Mouse (Mus musculus) intestine, postnatal 0 days (tissue): ENCODE data around the gene Pnkd. TPM values are rescaled to one million over a fixed set of nuclear protein-coding genes. Genes with fewer than 3 reads are reported as not detected.

Experiments
- ATAC-seq: fragments of 200-750 bp; cut with Nextera tagmentation; 2 replicates; pipeline ENCODE4 v1.8.0; 2017; ENCODE audit warnings: mild to moderate bottlenecking, moderate TSS enrichment, moderate library complexity
- H3K27ac ChIP-seq: fragments of 300-500 bp; sonication (generic); 2 replicates; pipeline ENCODE4 v1.5.1; 2014; ENCODE audit warnings: mild to moderate bottlenecking, low read depth, low read length, moderate library complexity
- H3K27me3 ChIP-seq: fragments of 300-500 bp; sonication (generic); replicated peaks from 2 replicates; pipeline ENCODE4 v1.6.1; 2014; ENCODE audit warnings: low read length, mixed read lengths; ENCODE audit not compliant: control insufficient read depth, insufficient read depth
- H3K36me3 ChIP-seq: fragments of 300-500 bp; sonication (generic); 2 replicates; pipeline ENCODE4 v1.6.1; 2014; ENCODE audit warnings: mild to moderate bottlenecking, moderate library complexity; ENCODE audit not compliant: control insufficient read depth, insufficient read depth
- H3K4me1 ChIP-seq: fragments of 300-500 bp; sonication (generic); replicated peaks from 2 replicates; pipeline ENCODE4 v1.6.1; 2014; ENCODE audit warnings: antibody characterized with exemption, low read length, mixed read lengths; ENCODE audit not compliant: control insufficient read depth, insufficient read depth
- H3K4me2 ChIP-seq: fragments of 300-500 bp; sonication (generic); replicated peaks from 2 replicates; pipeline ENCODE4 v1.6.1; 2014; ENCODE audit warnings: low read depth, mild to moderate bottlenecking, moderate library complexity
- H3K4me3 ChIP-seq: fragments of 300-500 bp; sonication (generic); 2 replicates; pipeline ENCODE4 v1.5.1; 2014; ENCODE audit warnings: low read depth, low read length
- H3K9ac ChIP-seq: fragments of 300-500 bp; sonication (generic); 2 replicates; pipeline ENCODE4 v1.6.1; 2014; ENCODE audit warnings: mild to moderate bottlenecking, low read depth, low read length
- H3K9me3 ChIP-seq: fragments of 300-500 bp; sonication (generic); 2 replicates; pipeline ENCODE4 v1.6.1; 2016; ENCODE audit warnings: mixed run types; ENCODE audit not compliant: control insufficient read depth
- CTCF ChIP-seq: sonication (generic); IDR thresholded peaks from 2 replicates; pipeline ENCODE4 v1.5.1; 2016; ENCODE audit warnings: low read depth, mild to moderate bottlenecking, control low read depth, antibody characterized with exemption, moderate library complexity
- WGBS: fragments of 180-500 bp; shearing (Covaris S2); extraction: QIAGEN DNeasy Blood & Tissue Kit; methylation state at CpG from one replicate; pipeline ENCODE4 v1.1.7; 2014; 5-methylcytosine and 5-hydroxymethylcytosine counted together
- polyA plus RNA-seq: library from polyadenylated mRNA; unstranded; fragments of >200 nt; fragmentation: Nextera tagmentation; extraction: Ambion mirVana; gene quantifications from 2 replicates; pipeline ENCODE4 v1.2.1, GENCODE M21; 2015

Pnkd gene
- polyA plus RNA-seq, 1 experiment from 2014 or later = 107 TPM

- no peak overlapping the region for H3K4me2 ChIP-seq
- no peak overlapping the region for H3K27ac ChIP-seq
- ATAC-seq = no peak
- no peak overlapping the region for H3K4me3 ChIP-seq
- peaks cover 3% of the 10 kb centered on the region; the same call in 1 of the 2 replicates for H3K4me1 ChIP-seq
- TF ChIP-seq CTCF = no peak
- H3K9me3 ChIP-seq = no peaks in the 10 kb centered on the region
- H3K27me3 ChIP-seq = no peaks in the 10 kb centered on the region
- 70% methylated on average over 3 of the region's 3 CpGs for WGBS
- no peaks in the 10 kb centered on the region for H3K36me3 ChIP-seq
- H3K9ac ChIP-seq = no peak overlapping the region
Observed at GRCm38 (mm10) chr1:74334607-74335006, 49.9 kb downstream of the Pnkd start.

DNA sequence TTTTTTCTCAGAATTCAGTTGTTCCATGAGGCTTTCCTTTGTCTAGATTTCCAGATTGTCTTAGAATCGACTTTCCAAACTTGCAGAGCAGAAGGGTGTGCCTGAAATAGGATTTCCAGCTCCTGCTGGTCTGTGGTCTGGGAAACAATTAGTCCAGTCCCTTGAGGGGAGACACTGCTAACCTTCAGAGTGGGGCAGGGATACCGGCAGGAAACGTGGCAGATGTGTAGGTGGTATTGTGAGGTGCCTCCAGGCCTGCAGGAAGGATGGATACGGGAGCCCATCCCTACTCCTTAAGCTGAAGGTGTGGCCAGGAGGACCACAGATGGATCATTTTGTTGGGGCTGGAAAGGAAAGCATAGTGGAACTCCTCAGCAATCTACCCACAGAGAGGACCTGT, 50.3 kb downstream of the Pnkd start:
- TF ChIP-seq CTCF = no peak
- Histone ChIP-seq H3K4me2 (no peak overlapping the region), H3K9me3 (no peaks in the 10 kb centered on the region), H3K27me3 (no peaks in the 10 kb centered on the region), H3K36me3 (no peaks in the 10 kb centered on the region), H3K4me3 (no peak overlapping the region), H3K4me1 (peaks cover 3% of the 10 kb centered on the region; the same call in 1 of the 2 replicates), H3K9ac (no peak overlapping the region), H3K27ac (no peak overlapping the region)
- 71% methylated on average over 4 of the region's 4 CpGs for WGBS
- ATAC-seq = no peak

- ATAC-seq = no peak
- Histone ChIP-seq H3K4me3 (no peak overlapping the region), H3K9me3 (no peaks in the 10 kb centered on the region), H3K4me1 (peaks cover 3% of the 10 kb centered on the region; the same call in 1 of the 2 replicates), H3K27me3 (no peaks in the 10 kb centered on the region), H3K9ac (no peak overlapping the region), H3K36me3 (no peaks in the 10 kb centered on the region), H3K4me2 (no peak overlapping the region), H3K27ac (no peak overlapping the region)
- no peak for TF ChIP-seq CTCF
- WGBS = 68% methylated on average over 6 of the region's 6 CpGs
Observed at GRCm38 (mm10) chr1:74335436-74336170, 50.9 kb downstream of the Pnkd start.

- no peak for TF ChIP-seq CTCF
- H3K4me1 ChIP-seq = no peaks in the 10 kb centered on the region
- H3K36me3 ChIP-seq = no peaks in the 10 kb centered on the region
- H3K9me3 ChIP-seq = no peaks in the 10 kb centered on the region
- H3K27me3 ChIP-seq = no peaks in the 10 kb centered on the region
- 92% methylated on average over 3 of the region's 3 CpGs for WGBS
- no peak overlapping the region for H3K4me2 ChIP-seq
- no peak for ATAC-seq
- H3K27ac ChIP-seq = no peak overlapping the region
- no peak overlapping the region for H3K9ac ChIP-seq
- H3K4me3 ChIP-seq = no peak overlapping the region
Observed at GRCm38 (mm10) chr1:74337241-74337771, 52.6 kb downstream of the Pnkd start.

DNA sequence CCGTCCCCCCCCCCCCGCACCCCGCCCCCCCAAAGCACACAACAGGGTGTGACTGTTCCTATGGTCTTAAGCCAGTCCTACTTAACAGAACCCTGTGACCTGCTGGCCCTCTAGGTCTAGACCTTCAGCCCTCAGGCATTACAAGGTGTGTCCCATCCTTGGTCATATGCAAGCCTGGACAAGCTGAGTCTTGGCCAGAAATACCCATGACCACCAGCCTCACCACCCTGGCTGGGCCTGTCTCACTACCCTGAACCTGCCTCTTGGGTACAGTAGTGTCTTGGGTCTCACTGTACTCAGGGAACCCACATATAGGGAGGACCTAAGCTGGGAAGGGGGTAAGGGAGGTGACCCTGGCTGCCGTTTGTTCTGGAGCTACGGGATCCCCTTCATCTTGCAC, 53.3 kb downstream of the Pnkd start:
- ATAC-seq = no peak
- H3K9me3 ChIP-seq = no peaks in the 10 kb centered on the region
- no peak overlapping the region for H3K27ac ChIP-seq
- H3K4me3 ChIP-seq = no peak overlapping the region
- no peak for TF ChIP-seq CTCF
- H3K36me3 ChIP-seq = no peaks in the 10 kb centered on the region
- H3K9ac ChIP-seq = no peak overlapping the region
- no peaks in the 10 kb centered on the region for H3K4me1 ChIP-seq
- WGBS = 90% methylated on average over 5 of the region's 5 CpGs
- H3K27me3 ChIP-seq = no peaks in the 10 kb centered on the region
- H3K4me2 ChIP-seq = no peak overlapping the region

DNA sequence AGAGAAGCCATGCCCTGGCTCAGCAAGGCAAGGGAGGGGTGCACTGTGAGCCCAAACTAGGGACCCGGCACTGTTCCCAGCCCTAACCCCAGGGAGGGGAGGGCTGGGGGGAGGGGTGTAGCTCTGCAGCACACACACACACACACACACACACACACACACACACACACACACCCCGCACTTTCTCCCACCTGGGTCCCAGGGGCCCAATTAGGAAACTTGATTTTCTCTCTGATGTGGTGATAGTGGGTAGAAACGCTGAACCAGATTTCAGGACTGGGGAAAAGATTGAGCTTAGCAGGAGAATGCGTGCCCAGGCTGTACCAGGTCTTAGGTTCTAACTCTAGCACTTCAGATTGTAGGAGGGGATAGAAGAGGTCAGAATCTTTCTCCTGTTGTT, 53.9 kb downstream of the Pnkd start:
- H3K27ac ChIP-seq = no peak overlapping the region
- no peak overlapping the region for H3K4me2 ChIP-seq
- H3K4me1 ChIP-seq = no peaks in the 10 kb centered on the region
- 76% methylated on average over 4 of the region's 4 CpGs for WGBS
- H3K4me3 ChIP-seq = no peak overlapping the region
- no peak overlapping the region for H3K9ac ChIP-seq
- H3K9me3 ChIP-seq = no peaks in the 10 kb centered on the region
- no peaks in the 10 kb centered on the region for H3K27me3 ChIP-seq
- TF ChIP-seq CTCF = no peak
- H3K36me3 ChIP-seq = no peaks in the 10 kb centered on the region
- ATAC-seq = no peak
